Mouse (Mus musculus) brain, embryonic 14.5 days (tissue): ENCODE measurements around the gene Notch2.

Experiments used
- CTCF ChIP-seq: fragments of 200-500 bp; IDR thresholded peaks from 2 replicates; pipeline ENCODE4 v1.5.1; 2012; ENCODE audit warnings: inconsistent platforms, mild to moderate bottlenecking, moderate library complexity, borderline replicate concordance; ENCODE audit not compliant: insufficient read depth, insufficient read length; ENCODE audit errors: extremely low read depth
- POLR2A ChIP-seq: fragments of 200-500 bp; IDR thresholded peaks from 2 replicates; pipeline ENCODE4 v1.6.1; 2012; ENCODE audit warnings: mild to moderate bottlenecking, inconsistent platforms, borderline replicate concordance; ENCODE audit not compliant: poor library complexity, insufficient read depth, insufficient read length, severe bottlenecking; ENCODE audit errors: extremely low read depth

DNA sequence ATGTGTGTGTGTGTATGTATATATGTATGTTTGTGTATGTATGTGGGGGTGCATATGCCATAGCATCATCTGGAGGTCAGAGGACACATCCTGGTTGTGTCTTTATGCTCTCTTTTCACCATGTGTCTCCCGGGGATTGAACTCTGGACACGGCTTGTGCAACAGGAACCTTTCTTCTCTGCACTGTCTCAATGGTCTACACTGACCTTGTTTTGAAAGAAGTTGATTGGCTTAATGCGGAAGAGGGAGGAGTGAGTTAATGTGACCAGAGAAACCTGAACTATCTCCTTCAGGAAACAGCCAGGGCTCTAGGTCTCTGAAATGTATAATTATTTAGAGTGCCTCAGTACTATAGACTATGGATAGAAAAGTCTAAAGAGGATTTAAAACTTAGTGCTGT, 69.6 kb downstream of the Notch2 start:
- TF ChIP-seq POLR2A, result no peak
- no peak for TF ChIP-seq CTCF
